Mouse (Mus musculus): Measurements from ENCODE around the gene St3gal5. TPM values are rescaled to one million over a fixed set of nuclear protein-coding genes. Genes with fewer than 3 reads are reported as not detected.

The St3gal5 gene
- polyA plus RNA-seq, 1 experiment from 2014 or later = 31.4 TPM

- H3K9me3 ChIP-seq (ENCODE audit: control insufficient read depth, low read length) = no peaks in the 10 kb centered on the region
- H3K27me3 ChIP-seq (ENCODE audit: control insufficient read depth, insufficient read depth, low read length) = no peaks in the 10 kb centered on the region
- H3K36me3 ChIP-seq (ENCODE audit: control insufficient read depth, insufficient read depth, low read length) = no peaks in the 10 kb centered on the region
- H3K9ac ChIP-seq (ENCODE audit: low read depth, low read length) = no peak overlapping the region
- no peak for ATAC-seq (ENCODE audit: low FRiP score, low TSS enrichment)
- H3K4me1 ChIP-seq (ENCODE audit: control insufficient read depth, insufficient read depth, low read length) = no peaks in the 10 kb centered on the region; the same call in 1 of the 2 replicates
- WGBS = 58% methylated on average over 3 of the region's 3 CpGs
- no peak overlapping the region for H3K4me3 ChIP-seq (ENCODE audit: low read length)
- no peak overlapping the region for H3K4me2 ChIP-seq (replicated peaks; ENCODE audit: low read depth, low read length)
- H3K27ac ChIP-seq (ENCODE audit: low read depth, low read length) = no peak overlapping the region
Observed at GRCm38 (mm10) chr6:72177417-72177816, 80.0 kb downstream of the St3gal5 start.

- Histone ChIP-seq H3K36me3 (ENCODE audit: control insufficient read depth, insufficient read depth, low read length) (no peaks in the 10 kb centered on the region), H3K4me1 (ENCODE audit: control insufficient read depth, insufficient read depth, low read length) (no peaks in the 10 kb centered on the region; the same call in 1 of the 2 replicates), H3K4me3 (ENCODE audit: low read length) (no peak overlapping the region), H3K4me2 (replicated peaks; ENCODE audit: low read depth, low read length) (no peak overlapping the region), H3K27me3 (ENCODE audit: control insufficient read depth, insufficient read depth, low read length) (no peaks in the 10 kb centered on the region), H3K9me3 (ENCODE audit: control insufficient read depth, low read length) (no peaks in the 10 kb centered on the region), H3K9ac (ENCODE audit: low read depth, low read length) (no peak overlapping the region), H3K27ac (ENCODE audit: low read depth, low read length) (no peak overlapping the region)
- ATAC-seq (ENCODE audit: low FRiP score, low TSS enrichment) = no peak
- 90% methylated on average over 3 of the region's 3 CpGs for whole genome bisulfite sequencing
Observed at GRCm38 (mm10) chr6:72179006-72179405, 81.6 kb downstream of the St3gal5 start.

GRCm38 (mm10) chr6:72179562-72180502, 82.4 kb downstream of the St3gal5 start:
- Histone ChIP-seq H3K27me3 (ENCODE audit: control insufficient read depth, insufficient read depth, low read length) (no peaks in the 10 kb centered on the region), H3K9me3 (ENCODE audit: control insufficient read depth, low read length) (no peaks in the 10 kb centered on the region), H3K9ac (ENCODE audit: low read depth, low read length) (no peak overlapping the region), H3K27ac (ENCODE audit: low read depth, low read length) (no peak overlapping the region), H3K36me3 (ENCODE audit: control insufficient read depth, insufficient read depth, low read length) (no peaks in the 10 kb centered on the region), H3K4me2 (replicated peaks; ENCODE audit: low read depth, low read length) (no peak overlapping the region), H3K4me1 (ENCODE audit: control insufficient read depth, insufficient read depth, low read length) (no peaks in the 10 kb centered on the region; the same call in 1 of the 2 replicates), H3K4me3 (ENCODE audit: low read length) (no peak overlapping the region)
- 82% methylated on average over 12 of the region's 12 CpGs for WGBS
- no peak for ATAC-seq (ENCODE audit: low FRiP score, low TSS enrichment)

- 90% methylated on average over 5 of the region's 5 CpGs for WGBS
- H3K4me2 ChIP-seq (replicated peaks; ENCODE audit: low read depth, low read length) = no peak overlapping the region
Observed at GRCm38 (mm10) chr6:72184576-72184975, 87.2 kb downstream of the St3gal5 start.

GRCm38 (mm10) chr6:72185893-72186490, 88.6 kb downstream of the St3gal5 start:
- no peak for ATAC-seq (ENCODE audit: low FRiP score, low TSS enrichment)
- no peak overlapping the region for H3K9ac ChIP-seq (ENCODE audit: low read depth, low read length)
- H3K4me2 ChIP-seq (replicated peaks; ENCODE audit: low read depth, low read length) = no peak overlapping the region
- peaks cover 22% of the 10 kb centered on the region for H3K4me1 ChIP-seq (ENCODE audit: control insufficient read depth, insufficient read depth, low read length)
- WGBS = 0% methylated on average over 6 of the region's 6 CpGs
- no peak overlapping the region for H3K4me3 ChIP-seq (ENCODE audit: low read length)
- H3K27ac ChIP-seq (ENCODE audit: low read depth, low read length) = no peak overlapping the region
- H3K9me3 ChIP-seq (ENCODE audit: control insufficient read depth, low read length) = no peaks in the 10 kb centered on the region
- no peaks in the 10 kb centered on the region for H3K36me3 ChIP-seq (ENCODE audit: control insufficient read depth, insufficient read depth, low read length)
- no peaks in the 10 kb centered on the region for H3K27me3 ChIP-seq (ENCODE audit: control insufficient read depth, insufficient read depth, low read length)

More at GRCm38 (mm10) chr6:72184576-72184975, 87.2 kb downstream of the St3gal5 start:
- Histone ChIP-seq H3K27me3 (ENCODE audit: control insufficient read depth, insufficient read depth, low read length) (no peaks in the 10 kb centered on the region), H3K36me3 (ENCODE audit: control insufficient read depth, insufficient read depth, low read length) (no peaks in the 10 kb centered on the region), H3K9ac (ENCODE audit: low read depth, low read length) (no peak overlapping the region), H3K27ac (ENCODE audit: low read depth, low read length) (no peak overlapping the region), H3K4me1 (ENCODE audit: control insufficient read depth, insufficient read depth, low read length) (peaks cover 12% of the 10 kb centered on the region), H3K9me3 (ENCODE audit: control insufficient read depth, low read length) (no peaks in the 10 kb centered on the region), H3K4me3 (ENCODE audit: low read length) (no peak overlapping the region)
- no peak for ATAC-seq (ENCODE audit: low FRiP score, low TSS enrichment)

GRCm38 (mm10) chr6:72186809-72187208, 89.4 kb downstream of the St3gal5 start:
- no peaks in the 10 kb centered on the region for H3K36me3 ChIP-seq (ENCODE audit: control insufficient read depth, insufficient read depth, low read length)
- H3K27ac ChIP-seq (ENCODE audit: low read depth, low read length) = no peak overlapping the region
- no peak overlapping the region for H3K4me2 ChIP-seq (replicated peaks; ENCODE audit: low read depth, low read length)
- no peak overlapping the region for H3K4me3 ChIP-seq (ENCODE audit: low read length)
- WGBS = 85% methylated on average over 6 of the region's 6 CpGs
- ATAC-seq (ENCODE audit: low FRiP score, low TSS enrichment) = no peak
- no peak overlapping the region for H3K9ac ChIP-seq (ENCODE audit: low read depth, low read length)
- no peaks in the 10 kb centered on the region for H3K9me3 ChIP-seq (ENCODE audit: control insufficient read depth, low read length)
- no peaks in the 10 kb centered on the region for H3K27me3 ChIP-seq (ENCODE audit: control insufficient read depth, insufficient read depth, low read length)
- H3K4me1 ChIP-seq (ENCODE audit: control insufficient read depth, insufficient read depth, low read length) = peaks cover 22% of the 10 kb centered on the region

GRCm38 (mm10) chr6:72189061-72189863, 91.9 kb downstream of the St3gal5 start:
- Histone ChIP-seq H3K4me2 (replicated peaks; ENCODE audit: low read depth, low read length) (peak overlapping the region; percentile 46), H3K27ac (ENCODE audit: low read depth, low read length) (peak overlapping the region; percentile 25; the same call in 1 of the 2 replicates), H3K9me3 (ENCODE audit: control insufficient read depth, low read length) (no peaks in the 10 kb centered on the region), H3K4me3 (ENCODE audit: low read length) (peak overlapping the region; percentile 14), H3K27me3 (ENCODE audit: control insufficient read depth, insufficient read depth, low read length) (no peaks in the 10 kb centered on the region), H3K9ac (ENCODE audit: low read depth, low read length) (peak overlapping the region; percentile 50), H3K4me1 (ENCODE audit: control insufficient read depth, insufficient read depth, low read length) (peaks cover 22% of the 10 kb centered on the region), H3K36me3 (ENCODE audit: control insufficient read depth, insufficient read depth, low read length) (no peaks in the 10 kb centered on the region)
- WGBS = 5% methylated on average over 29 of the region's 29 CpGs
- ATAC-seq (ENCODE audit: low FRiP score, low TSS enrichment) = peak; percentile 59

- no peak for ATAC-seq (ENCODE audit: low FRiP score, low TSS enrichment)
- Histone ChIP-seq H3K27ac (ENCODE audit: low read depth, low read length) (no peak overlapping the region), H3K4me3 (ENCODE audit: low read length) (no peak overlapping the region), H3K4me1 (ENCODE audit: control insufficient read depth, insufficient read depth, low read length) (peaks cover 22% of the 10 kb centered on the region), H3K9me3 (ENCODE audit: control insufficient read depth, low read length) (no peaks in the 10 kb centered on the region), H3K4me2 (replicated peaks; ENCODE audit: low read depth, low read length) (no peak overlapping the region; the same call in 1 of the 2 replicates), H3K27me3 (ENCODE audit: control insufficient read depth, insufficient read depth, low read length) (no peaks in the 10 kb centered on the region), H3K36me3 (ENCODE audit: control insufficient read depth, insufficient read depth, low read length) (no peaks in the 10 kb centered on the region), H3K9ac (ENCODE audit: low read depth, low read length) (no peak overlapping the region)
- WGBS = 16% methylated on average over 6 of the region's 6 CpGs
Observed at GRCm38 (mm10) chr6:72190120-72190519, 92.7 kb downstream of the St3gal5 start.

Measured in kidney, embryonic 14.5 days (tissue).